Mouse (Mus musculus) heart, embryonic 16.5 days (tissue): Measurements from ENCODE around the gene Slamf9. TPM values are rescaled to one million over a fixed set of nuclear protein-coding genes. Genes with fewer than 3 reads are reported as not detected.

Source experiments
- ATAC-seq: fragments of 200-750 bp; cut with Nextera tagmentation; replicated peaks from 2 replicates; pipeline ENCODE4 v1.8.0; 2017; ENCODE audit warnings: moderate number of reproducible peaks; ENCODE audit not compliant: insufficient read depth, low FRiP score; ENCODE audit errors: extremely low read depth
- H3K27ac ChIP-seq: fragments of 300-500 bp; sonication (generic); 2 replicates; pipeline ENCODE4 v1.5.1; 2014; ENCODE audit warnings: mild to moderate bottlenecking, low read length, control low read depth, moderate library complexity
- H3K27me3 ChIP-seq: fragments of 300-500 bp; sonication (generic); 2 replicates; pipeline ENCODE4 v1.6.1; 2014; ENCODE audit warnings: low read length, mixed read lengths; ENCODE audit not compliant: control insufficient read depth, insufficient read depth
- H3K36me3 ChIP-seq: fragments of 300-500 bp; sonication (generic); 2 replicates; pipeline ENCODE4 v1.6.1; 2014; ENCODE audit not compliant: control insufficient read depth, insufficient read depth
- H3K4me1 ChIP-seq: fragments of 300-500 bp; sonication (generic); 2 replicates; pipeline ENCODE4 v1.6.1; 2014; ENCODE audit warnings: low read length, mixed read lengths; ENCODE audit not compliant: control insufficient read depth, insufficient read depth
- H3K4me2 ChIP-seq: fragments of 300-500 bp; sonication (generic); 2 replicates; pipeline ENCODE4 v1.6.1; 2014; ENCODE audit warnings: low read depth, mild to moderate bottlenecking, control low read depth, low read length
- H3K4me3 ChIP-seq: fragments of 300-500 bp; sonication (generic); 2 replicates; pipeline ENCODE4 v1.5.1; 2014; ENCODE audit warnings: mild to moderate bottlenecking, control low read depth, low read length
- H3K9ac ChIP-seq: fragments of 300-500 bp; sonication (generic); 2 replicates; pipeline ENCODE4 v1.6.1; 2014; ENCODE audit warnings: low read length, control low read depth
- H3K9me3 ChIP-seq: fragments of 300-500 bp; sonication (generic); replicated peaks from 2 replicates; pipeline ENCODE4 v1.6.1; 2016; ENCODE audit warnings: low read length; ENCODE audit not compliant: control insufficient read depth
- WGBS: fragments of 180-500 bp; shearing (Covaris S2); extraction: QIAGEN DNeasy Blood & Tissue Kit; methylation state at CpG from one replicate; pipeline ENCODE4 v1.1.7; 2014; 5-methylcytosine and 5-hydroxymethylcytosine counted together
- polyA plus RNA-seq: library from polyadenylated mRNA; unstranded; fragments of >200 nt; fragmentation: Nextera tagmentation; extraction: Ambion mirVana; gene quantifications from 2 replicates; pipeline ENCODE4 v1.2.1, GENCODE M21; 2015

The Slamf9 gene
- polyA plus RNA-seq, 1 experiment from 2014 or later = 0.95 TPM

DNA sequence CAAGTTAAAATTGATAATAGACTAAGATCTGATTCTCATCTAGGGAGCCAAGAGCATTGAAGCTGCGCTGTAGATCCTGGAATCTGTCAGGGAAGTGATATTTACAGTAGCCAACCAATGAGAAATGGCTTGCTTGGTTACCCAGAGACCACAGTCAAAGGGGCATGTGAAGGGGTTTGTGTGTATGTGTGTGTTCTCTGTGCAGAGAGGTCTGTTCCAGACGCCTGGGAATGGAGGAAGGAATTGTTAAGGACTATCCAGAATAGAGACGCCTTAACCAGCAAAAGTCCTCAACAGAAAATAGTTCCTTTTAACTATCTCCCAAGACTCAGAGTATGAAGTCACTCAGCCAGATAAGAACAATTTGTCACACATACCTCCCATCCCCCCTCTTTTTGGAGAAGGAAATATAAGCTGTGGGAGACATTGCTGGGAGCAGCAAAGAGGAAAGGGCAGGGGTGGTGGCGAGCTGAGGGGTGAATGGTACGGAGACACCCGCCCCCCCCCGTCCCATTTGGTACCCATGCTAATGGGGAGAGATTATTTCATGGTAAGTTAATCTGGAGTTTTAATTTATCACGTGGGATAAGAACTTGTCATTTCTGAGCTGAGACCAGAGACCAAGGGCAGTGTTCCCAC is 5.2 kb upstream of the Slamf9 start:
- Histone ChIP-seq H3K27me3 (no peaks in the 10 kb centered on the region), H3K4me1 (0 out of 2 replicates have a peak, but pooled peaks cover 2% of the 10 kb centered on the region), H3K27ac (no peak overlapping the region), H3K4me3 (no peak overlapping the region), H3K9me3 (no peaks in the 10 kb centered on the region), H3K4me2 (no peak overlapping the region), H3K36me3 (no peaks in the 10 kb centered on the region), H3K9ac (no peak overlapping the region)
- no peak for ATAC-seq
- 44% methylated on average over 8 of the region's 8 CpGs for WGBS

DNA sequence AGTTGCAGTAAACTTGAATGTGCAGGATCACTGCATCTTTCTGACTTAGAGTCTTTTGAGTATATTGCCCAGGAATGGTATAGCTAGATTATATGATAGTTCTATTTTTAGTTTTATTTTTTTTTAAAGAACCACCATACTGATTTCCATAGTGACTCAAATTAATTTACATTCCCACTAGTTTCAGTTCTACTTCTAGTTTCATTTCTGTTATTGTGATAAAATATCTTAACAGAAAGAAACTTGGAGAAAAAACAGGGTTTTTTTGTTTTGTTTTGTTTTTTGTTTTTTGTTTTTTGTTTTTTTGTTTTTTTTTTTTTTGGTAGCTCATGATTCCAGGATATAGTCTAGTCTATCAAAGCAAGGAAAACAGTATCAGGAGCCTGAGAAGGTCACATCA is 2.2 kb upstream of the Slamf9 start:
- no peak for ATAC-seq
- no peaks in the 10 kb centered on the region for H3K9me3 ChIP-seq
- H3K9ac ChIP-seq = no peak overlapping the region
- no peaks in the 10 kb centered on the region for H3K27me3 ChIP-seq
- H3K4me1 ChIP-seq = 0 out of 2 replicates have a peak, but pooled peaks cover 2% of the 10 kb centered on the region
- no peak overlapping the region for H3K27ac ChIP-seq
- H3K4me2 ChIP-seq = no peak overlapping the region
- no peaks in the 10 kb centered on the region for H3K36me3 ChIP-seq
- H3K4me3 ChIP-seq = no peak overlapping the region

DNA sequence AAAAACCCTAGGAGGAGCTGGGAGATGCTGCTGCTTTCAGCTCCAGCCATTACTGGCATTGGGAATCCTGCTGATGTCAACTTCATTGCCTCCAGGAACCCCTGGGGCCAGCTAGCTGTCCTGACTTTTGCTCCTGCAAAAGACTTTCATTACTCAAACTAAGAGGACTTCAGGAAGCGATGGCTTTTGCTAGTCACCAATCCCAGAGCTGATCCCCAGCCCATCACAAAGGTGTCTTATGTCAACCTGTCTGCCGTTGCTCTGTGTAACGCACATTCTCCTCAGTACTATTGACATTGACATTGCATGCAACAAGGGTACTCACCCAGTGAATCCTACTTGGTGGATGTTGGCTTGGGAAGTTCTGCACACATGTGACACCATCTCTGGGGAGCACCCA is 962 bp upstream of the Slamf9 start:
- WGBS = 68% methylated on average over 3 of the region's 3 CpGs
- H3K4me1 ChIP-seq = 0 out of 2 replicates have a peak, but pooled peaks cover 2% of the 10 kb centered on the region
- H3K9me3 ChIP-seq = no peaks in the 10 kb centered on the region
- no peaks in the 10 kb centered on the region for H3K27me3 ChIP-seq
- no peak overlapping the region for H3K4me2 ChIP-seq
- H3K9ac ChIP-seq = no peak overlapping the region
- no peaks in the 10 kb centered on the region for H3K36me3 ChIP-seq
- no peak overlapping the region for H3K27ac ChIP-seq
- no peak overlapping the region for H3K4me3 ChIP-seq
- ATAC-seq = no peak

DNA sequence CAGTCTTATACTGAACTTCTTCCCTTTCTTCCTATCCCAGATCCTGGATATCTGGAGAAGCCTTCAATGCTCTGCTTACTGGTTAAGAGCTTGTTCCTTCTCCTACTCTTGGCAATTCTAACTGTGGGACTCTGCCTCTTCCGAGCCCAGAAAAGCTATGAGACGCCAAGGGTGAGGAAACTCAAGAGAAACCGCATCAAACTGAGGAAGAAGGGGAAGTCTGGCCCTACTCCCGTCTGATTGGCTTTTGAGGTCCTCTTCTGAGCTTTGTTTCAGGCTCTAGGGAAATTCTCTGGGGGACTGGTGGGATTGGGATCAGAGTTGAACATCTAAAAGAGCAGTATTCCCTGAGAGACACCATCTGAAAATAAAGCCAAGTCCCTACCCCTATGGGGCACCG is 2.9 kb downstream of the Slamf9 start:
- H3K9ac ChIP-seq = no peak overlapping the region
- H3K4me3 ChIP-seq = no peak overlapping the region
- H3K4me2 ChIP-seq = no peak overlapping the region
- H3K9me3 ChIP-seq = no peaks in the 10 kb centered on the region
- peaks cover 12% of the 10 kb centered on the region for H3K4me1 ChIP-seq
- WGBS = 61% methylated on average over 5 of the region's 5 CpGs
- H3K27me3 ChIP-seq = no peaks in the 10 kb centered on the region; the same call in 1 of the 2 replicates
- no peak for ATAC-seq
- no peaks in the 10 kb centered on the region for H3K36me3 ChIP-seq
- no peak overlapping the region for H3K27ac ChIP-seq

DNA sequence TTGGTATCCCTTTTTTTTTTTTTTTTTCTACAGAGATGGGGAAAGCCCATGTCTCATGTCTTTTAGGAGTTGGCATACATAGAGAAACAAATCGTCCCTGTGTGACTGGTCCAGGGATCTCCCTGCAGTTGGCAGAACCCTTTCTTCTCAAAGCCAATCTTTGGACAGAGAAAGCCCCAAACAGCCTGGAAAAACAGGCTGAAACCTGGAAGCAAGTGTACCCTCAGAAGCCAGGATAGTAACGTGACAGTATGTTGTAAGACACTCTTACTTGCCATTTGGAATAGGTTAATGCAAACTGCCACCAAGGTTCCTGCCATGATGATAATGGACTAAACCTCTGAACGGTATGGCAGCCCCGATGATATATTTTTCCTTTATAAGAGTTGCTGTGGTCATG is 5.2 kb downstream of the Slamf9 start:
- no peak overlapping the region for H3K4me3 ChIP-seq
- H3K9ac ChIP-seq = no peak overlapping the region
- H3K36me3 ChIP-seq = no peaks in the 10 kb centered on the region
- no peaks in the 10 kb centered on the region for H3K9me3 ChIP-seq
- no peak for ATAC-seq
- peaks cover 12% of the 10 kb centered on the region for H3K4me1 ChIP-seq
- H3K27me3 ChIP-seq = no peaks in the 10 kb centered on the region; the same call in 1 of the 2 replicates
- H3K27ac ChIP-seq = no peak overlapping the region
- H3K4me2 ChIP-seq = no peak overlapping the region
- 86% methylated on average over 4 of the region's 4 CpGs for WGBS

DNA sequence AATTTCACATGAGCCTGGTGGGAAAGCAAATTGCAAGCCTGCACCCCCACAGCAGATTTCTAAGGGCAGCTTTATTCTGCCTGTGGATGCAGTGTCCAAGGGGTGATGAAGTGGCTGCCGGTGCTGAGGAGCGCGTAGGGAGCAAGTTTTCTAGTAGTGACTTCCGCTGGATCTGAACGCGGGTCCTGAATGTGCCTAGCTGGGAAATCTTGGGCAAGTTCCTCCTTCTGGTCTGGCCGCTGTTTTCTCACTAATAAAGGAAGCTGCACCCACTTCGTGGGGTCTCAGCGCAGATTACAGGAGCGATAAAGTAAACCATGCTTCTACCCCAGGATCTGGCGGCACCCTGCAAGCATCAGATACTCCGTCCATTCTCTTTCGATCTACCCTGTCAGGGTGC is 6.0 kb downstream of the Slamf9 start:
- peak overlapping the region; percentile 61; the same call in 1 of the 2 replicates for H3K4me3 ChIP-seq
- H3K36me3 ChIP-seq = no peaks in the 10 kb centered on the region
- no peak overlapping the region for H3K9ac ChIP-seq
- no peak overlapping the region for H3K27ac ChIP-seq
- no peaks in the 10 kb centered on the region; the same call in 1 of the 2 replicates for H3K27me3 ChIP-seq
- H3K4me1 ChIP-seq = peaks cover 12% of the 10 kb centered on the region
- H3K9me3 ChIP-seq = no peaks in the 10 kb centered on the region
- WGBS = 17% methylated on average over 13 of the region's 13 CpGs
- H3K4me2 ChIP-seq = peak overlapping the region; percentile 97
- no peak for ATAC-seq

DNA sequence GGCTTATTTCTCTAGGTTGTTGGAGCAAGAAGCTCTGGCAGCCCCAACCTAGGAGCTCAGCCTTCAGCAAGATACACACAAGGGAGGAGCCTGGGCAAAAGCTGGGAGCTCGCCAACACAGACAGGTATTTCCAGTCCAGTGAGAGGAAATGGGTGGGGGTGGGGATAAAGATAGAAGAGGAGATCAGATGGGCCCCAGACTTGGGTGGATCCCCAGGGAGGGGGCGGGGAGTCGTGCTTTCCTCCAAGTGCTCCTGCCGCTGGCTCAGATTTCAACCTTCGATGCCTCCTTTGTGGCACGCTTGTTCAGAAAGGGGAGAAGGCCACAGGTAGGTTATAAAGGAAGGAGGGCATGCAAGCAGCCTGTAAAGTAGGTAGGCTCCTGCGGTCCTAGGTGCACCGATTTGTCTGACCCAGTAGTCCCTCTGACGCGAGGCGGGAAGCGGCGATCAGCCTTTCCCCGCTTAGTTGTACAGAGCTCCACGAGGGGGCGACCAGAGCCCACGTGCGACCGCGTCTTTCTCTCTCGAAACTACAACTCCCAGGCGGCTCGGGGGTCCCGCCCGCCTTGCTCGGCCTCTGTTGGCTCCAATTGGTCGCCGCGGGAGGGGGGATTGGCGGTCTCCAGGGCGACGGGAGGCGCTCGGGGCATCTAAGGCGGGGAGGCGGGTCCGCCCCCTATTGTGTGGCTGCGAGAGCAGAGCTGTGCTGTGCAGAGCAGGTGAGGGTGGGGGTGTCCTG is 6.6 kb downstream of the Slamf9 start, which contains the start of gene Igsf9:
Gene Igsf9, plus strand, starts transcription at position 249 of the 741 bp plus-strand sequence.
- no peaks in the 10 kb centered on the region; the same call in 1 of the 2 replicates for H3K27me3 ChIP-seq
- H3K4me3 ChIP-seq = peak within 1 kb of the TSS; percentile 61
- H3K9ac ChIP-seq = peak within 1 kb of the TSS; percentile 68
- ATAC-seq = peak; percentile 91
- H3K4me1 ChIP-seq = peaks cover 12% of the 10 kb centered on the region
- under 1% methylated on average over 38 of the region's 38 CpGs for WGBS
- H3K9me3 ChIP-seq = no peaks in the 10 kb centered on the region
- H3K27ac ChIP-seq = no peak within 1 kb of the TSS
- peak within 1 kb of the TSS; percentile 97 for H3K4me2 ChIP-seq
- H3K36me3 ChIP-seq = no peaks in the 10 kb centered on the region

DNA sequence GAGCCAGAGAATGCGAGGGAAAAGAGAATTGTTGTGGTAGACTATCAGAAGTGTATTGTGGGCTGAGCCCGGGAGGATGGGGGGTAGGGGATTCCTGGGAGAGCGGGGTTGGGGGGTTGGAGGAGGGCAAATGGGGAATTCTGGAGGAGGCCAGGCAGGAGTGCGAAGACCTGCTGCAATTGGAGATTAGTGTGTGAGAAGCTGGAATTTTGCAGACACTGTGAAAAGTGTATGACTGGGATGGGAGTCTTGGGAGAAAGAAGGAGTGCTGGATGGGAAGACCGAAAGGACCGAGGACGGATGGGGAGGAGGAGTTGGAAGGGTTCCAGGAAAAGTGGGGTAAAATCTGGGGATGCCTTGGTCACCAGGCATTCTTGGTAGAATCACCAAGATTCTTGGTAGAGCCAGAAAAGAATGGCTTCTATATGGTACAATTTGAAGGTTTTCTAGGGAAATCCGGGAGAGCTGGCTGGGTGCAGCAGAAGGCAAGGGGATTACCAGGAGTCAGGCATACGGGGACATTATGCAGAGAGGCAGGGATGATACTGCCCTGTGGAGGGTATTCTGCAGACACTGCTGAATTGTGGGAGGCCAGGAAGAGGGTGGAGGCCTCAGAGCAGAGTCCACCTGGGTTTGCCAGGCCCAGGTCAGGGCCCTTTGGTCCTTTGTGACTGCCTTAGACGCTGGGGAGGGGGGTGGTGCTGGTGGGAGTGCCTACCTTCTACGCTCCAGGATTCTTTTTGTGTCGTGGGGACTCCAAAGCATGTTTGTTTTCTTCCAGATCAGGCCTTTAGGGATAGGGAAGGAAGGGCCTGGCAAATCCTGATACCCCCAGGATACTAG is 7.6 kb downstream of the Slamf9 start:
- H3K27me3 ChIP-seq = no peaks in the 10 kb centered on the region; the same call in 1 of the 2 replicates
- H3K4me3 ChIP-seq = peak overlapping the region; percentile 61
- no peak overlapping the region for H3K27ac ChIP-seq
- no peaks in the 10 kb centered on the region for H3K36me3 ChIP-seq
- H3K9me3 ChIP-seq = no peaks in the 10 kb centered on the region
- WGBS = 14% methylated on average over 12 of the region's 12 CpGs
- H3K4me1 ChIP-seq = peaks cover 12% of the 10 kb centered on the region
- H3K9ac ChIP-seq = peak overlapping the region; percentile 68
- ATAC-seq = no peak
- peak overlapping the region; percentile 97 for H3K4me2 ChIP-seq
